Mouse (Mus musculus) midbrain, embryonic 11.5 days (tissue): ENCODE results near the gene Rpl18. TPM values are rescaled to one million over a fixed set of nuclear protein-coding genes. Genes with fewer than 3 reads are reported as not detected.

Experiments used
- ATAC-seq: fragments of 200-750 bp; cut with Nextera tagmentation; 2 replicates; pipeline ENCODE4 v1.8.0; 2017; ENCODE audit warnings: moderate TSS enrichment, moderate library complexity; ENCODE audit not compliant: low FRiP score
- DNase-seq: peaks from one replicate; pipeline ENCODE4 v3.0.0; 2015; ENCODE audit warnings: low spot score; ENCODE audit errors: missing footprints
- H3K27ac ChIP-seq: fragments of 300-500 bp; sonication (generic); 2 replicates; pipeline ENCODE4 v1.5.1; 2014; ENCODE audit warnings: low read depth, low read length
- H3K27me3 ChIP-seq: fragments of 300-500 bp; sonication (generic); 2 replicates; pipeline ENCODE4 v1.6.1; 2014; ENCODE audit warnings: mild to moderate bottlenecking, low read length, moderate library complexity, mixed read lengths; ENCODE audit not compliant: control insufficient read depth, insufficient read depth
- H3K36me3 ChIP-seq: fragments of 300-500 bp; sonication (generic); 2 replicates; pipeline ENCODE4 v1.6.1; 2014; ENCODE audit warnings: mild to moderate bottlenecking, low read length, moderate library complexity, mixed read lengths; ENCODE audit not compliant: control insufficient read depth, insufficient read depth
- H3K4me1 ChIP-seq: fragments of 300-500 bp; sonication (generic); 2 replicates; pipeline ENCODE4 v1.6.1; 2014; ENCODE audit warnings: low read length; ENCODE audit not compliant: control insufficient read depth, insufficient read depth
- H3K4me2 ChIP-seq: fragments of 300-500 bp; sonication (generic); 2 replicates; pipeline ENCODE4 v1.6.1; 2014; ENCODE audit warnings: mild to moderate bottlenecking, moderate library complexity
- H3K4me3 ChIP-seq: fragments of 300-500 bp; sonication (generic); 2 replicates; pipeline ENCODE4 v1.5.1; 2014; ENCODE audit warnings: low read depth, low read length
- H3K9ac ChIP-seq: fragments of 300-500 bp; sonication (generic); 2 replicates; pipeline ENCODE4 v1.6.1; 2014; ENCODE audit warnings: low read length
- H3K9me3 ChIP-seq: fragments of 300-500 bp; sonication (generic); 2 replicates; pipeline ENCODE4 v1.6.1; 2016; ENCODE audit warnings: low read length; ENCODE audit not compliant: control insufficient read depth
- WGBS: fragments of 180-500 bp; shearing (Covaris S2); extraction: QIAGEN DNeasy Blood & Tissue Kit; methylation state at CpG from one replicate; pipeline ENCODE4 v1.1.7; 2014; 5-methylcytosine and 5-hydroxymethylcytosine counted together
- polyA plus RNA-seq: library from polyadenylated mRNA; unstranded; fragments of >200 nt; fragmentation: Nextera tagmentation; extraction: Ambion mirVana; gene quantifications from 2 replicates; pipeline ENCODE4 v1.2.1, GENCODE M21; 2014

Rpl18 gene
- polyA plus RNA-seq, 1 experiment from 2014 or later, result 933 TPM

- Histone ChIP-seq H3K4me2 (no peak overlapping the region), H3K4me1 (peaks cover 24% of the 10 kb centered on the region), H3K9me3 (no peaks in the 10 kb centered on the region), H3K36me3 (peaks cover 31% of the 10 kb centered on the region), H3K27ac (no peak overlapping the region), H3K4me3 (no peak overlapping the region), H3K9ac (no peak overlapping the region), H3K27me3 (no peaks in the 10 kb centered on the region)
- ATAC-seq, result no peak
- 89% methylated on average over 7 of the region's 7 CpGs for WGBS
- peak; percentile 81 for DNase-seq
Measured at GRCm38 (mm10) chr7:45721234-45721571, 5.9 kb downstream of the Rpl18 start.

GRCm38 (mm10) chr7:45721642-45722347 lies 6.5 kb downstream of the Rpl18 start:
- ATAC-seq (no peak), DNase-seq (no peak)
- H3K27ac ChIP-seq, result no peak overlapping the region
- no peaks in the 10 kb centered on the region for H3K9me3 ChIP-seq
- no peak overlapping the region for H3K9ac ChIP-seq
- no peaks in the 10 kb centered on the region for H3K27me3 ChIP-seq
- peaks cover 19% of the 10 kb centered on the region for H3K4me1 ChIP-seq
- WGBS, result 79% methylated on average over 13 of the region's 13 CpGs
- H3K4me3 ChIP-seq, result no peak overlapping the region
- H3K4me2 ChIP-seq, result no peak overlapping the region
- H3K36me3 ChIP-seq, result peaks cover 32% of the 10 kb centered on the region

- no peak for ATAC-seq
- no peak overlapping the region for H3K4me2 ChIP-seq
- H3K36me3 ChIP-seq, result peaks cover 32% of the 10 kb centered on the region
- 77% methylated on average over 13 of the region's 13 CpGs for WGBS
- peak; percentile 82 for DNase-seq
- no peaks in the 10 kb centered on the region for H3K9me3 ChIP-seq
- no peak overlapping the region for H3K4me3 ChIP-seq
- H3K27me3 ChIP-seq, result no peaks in the 10 kb centered on the region
- no peak overlapping the region for H3K9ac ChIP-seq
- no peak overlapping the region for H3K27ac ChIP-seq
- peaks cover 14% of the 10 kb centered on the region for H3K4me1 ChIP-seq
Measured at GRCm38 (mm10) chr7:45722348-45722713, 7.1 kb downstream of the Rpl18 start.

GRCm38 (mm10) chr7:45723301-45723700 lies 8.0 kb downstream of the Rpl18 start:
- Histone ChIP-seq H3K36me3 (peaks cover 32% of the 10 kb centered on the region), H3K4me2 (no peak overlapping the region), H3K9me3 (no peaks in the 10 kb centered on the region), H3K4me1 (peaks cover 14% of the 10 kb centered on the region), H3K27ac (no peak overlapping the region), H3K9ac (no peak overlapping the region), H3K27me3 (no peaks in the 10 kb centered on the region), H3K4me3 (no peak overlapping the region)
- DNase-seq, result no peak
- ATAC-seq, result no peak
- WGBS, result 92% methylated on average over 4 of the region's 4 CpGs

- Histone ChIP-seq H3K4me3 (no peak overlapping the region), H3K27ac (no peak overlapping the region), H3K27me3 (no peaks in the 10 kb centered on the region), H3K9ac (no peak overlapping the region), H3K4me2 (no peak overlapping the region), H3K4me1 (peaks cover 12% of the 10 kb centered on the region), H3K9me3 (no peaks in the 10 kb centered on the region), H3K36me3 (peaks cover 32% of the 10 kb centered on the region)
- WGBS, result 94% methylated on average over 14 of the region's 14 CpGs
- ATAC-seq (no peak), DNase-seq (no peak)
Measured at GRCm38 (mm10) chr7:45723781-45724180, 8.5 kb downstream of the Rpl18 start.

GRCm38 (mm10) chr7:45725151-45725550 lies 9.9 kb downstream of the Rpl18 start:
- H3K4me1 ChIP-seq, result no peaks in the 10 kb centered on the region
- H3K4me3 ChIP-seq, result no peak overlapping the region
- H3K9me3 ChIP-seq, result no peaks in the 10 kb centered on the region
- H3K36me3 ChIP-seq, result peaks cover 25% of the 10 kb centered on the region
- DNase-seq (no peak), ATAC-seq (no peak)
- 92% methylated on average over 9 of the region's 9 CpGs for WGBS
- H3K27ac ChIP-seq, result no peak overlapping the region
- H3K9ac ChIP-seq, result no peak overlapping the region
- no peak overlapping the region for H3K4me2 ChIP-seq
- no peaks in the 10 kb centered on the region for H3K27me3 ChIP-seq

GRCm38 (mm10) chr7:45725713-45726112 lies 10.5 kb downstream of the Rpl18 start, which contains the start of gene Spaca4:
TSS of gene Spaca4 (minus strand) at chr7:45725813.
- WGBS, result 87% methylated on average over 11 of the region's 11 CpGs
- no peak within 1 kb of the TSS for H3K9ac ChIP-seq
- ATAC-seq, result no peak
- H3K36me3 ChIP-seq, result peaks cover 24% of the 10 kb centered on the region
- no peak within 1 kb of the TSS for H3K4me3 ChIP-seq
- H3K27me3 ChIP-seq, result no peaks in the 10 kb centered on the region
- H3K4me2 ChIP-seq, result no peak within 1 kb of the TSS
- H3K9me3 ChIP-seq, result no peaks in the 10 kb centered on the region
- H3K27ac ChIP-seq, result no peak within 1 kb of the TSS
- DNase-seq, result no peak
- no peaks in the 10 kb centered on the region for H3K4me1 ChIP-seq

GRCm38 (mm10) chr7:45726419-45726818 lies 11.2 kb downstream of the Rpl18 start:
- peaks cover 20% of the 10 kb centered on the region for H3K36me3 ChIP-seq
- DNase-seq, result no peak
- H3K27ac ChIP-seq, result no peak overlapping the region
- no peaks in the 10 kb centered on the region for H3K4me1 ChIP-seq
- H3K4me2 ChIP-seq, result no peak overlapping the region
- H3K4me3 ChIP-seq, result no peak overlapping the region
- no peaks in the 10 kb centered on the region for H3K9me3 ChIP-seq
- no peak overlapping the region for H3K9ac ChIP-seq
- 91% methylated on average over 10 of the region's 10 CpGs for WGBS
- no peak for ATAC-seq
- H3K27me3 ChIP-seq, result no peaks in the 10 kb centered on the region

GRCm38 (mm10) chr7:45727625-45728024 lies 12.4 kb downstream of the Rpl18 start:
- no peaks in the 10 kb centered on the region for H3K27me3 ChIP-seq
- ATAC-seq, result no peak
- no peak for DNase-seq
- H3K9ac ChIP-seq, result no peak overlapping the region; the same call in 1 of the 2 replicates
- H3K27ac ChIP-seq, result no peak overlapping the region
- no peaks in the 10 kb centered on the region for H3K9me3 ChIP-seq
- no peak overlapping the region for H3K4me3 ChIP-seq
- H3K4me2 ChIP-seq, result no peak overlapping the region
- H3K4me1 ChIP-seq, result no peaks in the 10 kb centered on the region
- H3K36me3 ChIP-seq, result peaks cover 16% of the 10 kb centered on the region; the same call in 1 of the 2 replicates
- WGBS, result 81% methylated on average over 3 of the region's 3 CpGs
